Mouse (Mus musculus) forebrain, postnatal 0 days (tissue): ENCODE measurements around the gene Sec24b. TPM values are rescaled to one million over a fixed set of nuclear protein-coding genes. Genes with fewer than 3 reads are reported as not detected.

ENCODE experiments used
- ATAC-seq: fragments of 200-750 bp; cut with Nextera tagmentation; 2 replicates; pipeline ENCODE4 v1.8.0; 2017; ENCODE audit warnings: mild to moderate bottlenecking, moderate library complexity
- DNase-seq: peaks from one replicate; pipeline ENCODE4 v3.0.0-alpha.2; 2015
- H3K27ac ChIP-seq: fragments of 300-500 bp; sonication (generic); 2 replicates; pipeline ENCODE4 v1.5.1; 2014; ENCODE audit warnings: low read depth, mild to moderate bottlenecking, antibody characterized with exemption, low read length, moderate library complexity, mixed read lengths
- H3K27me3 ChIP-seq: fragments of 300-500 bp; sonication (generic); 2 replicates; pipeline ENCODE4 v1.6.1; 2014; ENCODE audit warnings: mild to moderate bottlenecking, low read length, mixed read lengths; ENCODE audit not compliant: insufficient read depth
- H3K36me3 ChIP-seq: fragments of 300-500 bp; sonication (generic); 2 replicates; pipeline ENCODE4 v1.6.1; 2014; ENCODE audit warnings: mild to moderate bottlenecking, moderate library complexity; ENCODE audit not compliant: insufficient read depth
- H3K4me1 ChIP-seq: fragments of 300-500 bp; sonication (generic); 2 replicates; pipeline ENCODE4 v1.6.1; 2014; ENCODE audit warnings: antibody characterized with exemption; ENCODE audit not compliant: insufficient read depth
- H3K4me2 ChIP-seq: fragments of 300-500 bp; sonication (generic); 2 replicates; pipeline ENCODE4 v1.6.1; 2014; ENCODE audit warnings: low read depth, mild to moderate bottlenecking, moderate library complexity
- H3K4me3 ChIP-seq: fragments of 300-500 bp; sonication (generic); 2 replicates; pipeline ENCODE4 v1.5.1; 2014; ENCODE audit warnings: low read depth, low read length, mixed read lengths
- H3K9ac ChIP-seq: fragments of 300-500 bp; sonication (generic); 2 replicates; pipeline ENCODE4 v1.6.1; 2014; ENCODE audit warnings: mild to moderate bottlenecking
- H3K9me3 ChIP-seq: fragments of 300-500 bp; sonication (generic); 2 replicates; pipeline ENCODE4 v1.6.1; 2016; ENCODE audit warnings: low read length
- CTCF ChIP-seq: sonication (generic); IDR thresholded peaks from 2 replicates; pipeline ENCODE4 v1.5.1; 2016; ENCODE audit warnings: antibody characterized with exemption, control low read depth, low read depth
- WGBS: fragments of 180-500 bp; shearing (Covaris S2); extraction: QIAGEN DNeasy Blood & Tissue Kit; methylation state at CpG from one replicate; pipeline ENCODE4 v1.1.7; 2014; 5-methylcytosine and 5-hydroxymethylcytosine counted together
- polyA plus RNA-seq: library from polyadenylated mRNA; unstranded; fragments of >200 nt; fragmentation: Nextera tagmentation; extraction: Ambion mirVana; gene quantifications from 2 replicates; pipeline ENCODE4 v1.2.1, GENCODE M21; 2015
- total RNA-seq: library from RNA; depleted of rRNA; stranded (reverse); fragments of >200 nt; gene quantifications from 2 replicates; pipeline ENCODE4 v1.2.3, GENCODE M21; 2014

The Sec24b gene
- total and polyA plus RNA-seq, 2 experiments from 2014 or later = 24.3 to 34.0 TPM

- no peak for TF ChIP-seq CTCF
- Histone ChIP-seq H3K9ac (no peak overlapping the region), H3K27me3 (no peaks in the 10 kb centered on the region), H3K4me3 (no peak overlapping the region), H3K4me1 (peaks cover 7% of the 10 kb centered on the region), H3K36me3 (no peaks in the 10 kb centered on the region), H3K9me3 (no peaks in the 10 kb centered on the region), H3K27ac (no peak overlapping the region), H3K4me2 (no peak overlapping the region)
- ATAC-seq (no peak), DNase-seq (no peak)
- WGBS = 87% methylated on average over 15 of the region's 15 CpGs
These were observed 5.7 kb downstream of the Sec24b start for GRCm38 (mm10) chr3:130055416-130056385.

GRCm38 (mm10) chr3:130054587-130054986, 6.8 kb downstream of the Sec24b start:
- Histone ChIP-seq H3K9ac (no peak overlapping the region), H3K27ac (no peak overlapping the region), H3K4me2 (no peak overlapping the region), H3K9me3 (no peaks in the 10 kb centered on the region), H3K36me3 (no peaks in the 10 kb centered on the region), H3K4me1 (peaks cover 7% of the 10 kb centered on the region), H3K4me3 (no peak overlapping the region), H3K27me3 (no peaks in the 10 kb centered on the region)
- no peak for TF ChIP-seq CTCF
- no peak for DNase-seq
- 76% methylated on average over 6 of the region's 6 CpGs for WGBS
- no peak for ATAC-seq

GRCm38 (mm10) chr3:130053340-130054066, 7.8 kb downstream of the Sec24b start:
- Histone ChIP-seq H3K4me1 (no peaks in the 10 kb centered on the region), H3K4me3 (no peak overlapping the region), H3K27me3 (no peaks in the 10 kb centered on the region), H3K9ac (no peak overlapping the region), H3K4me2 (no peak overlapping the region), H3K27ac (no peak overlapping the region), H3K36me3 (no peaks in the 10 kb centered on the region), H3K9me3 (no peaks in the 10 kb centered on the region)
- WGBS = 78% methylated on average over 10 of the region's 10 CpGs
- ATAC-seq = no peak
- no peak for DNase-seq
- no peak for TF ChIP-seq CTCF

GRCm38 (mm10) chr3:130052541-130053298, 8.6 kb downstream of the Sec24b start:
- H3K4me1 ChIP-seq = no peaks in the 10 kb centered on the region
- DNase-seq = no peak
- TF ChIP-seq CTCF = no peak
- no peaks in the 10 kb centered on the region for H3K27me3 ChIP-seq
- no peak overlapping the region for H3K4me2 ChIP-seq
- no peaks in the 10 kb centered on the region for H3K9me3 ChIP-seq
- no peak overlapping the region for H3K27ac ChIP-seq
- H3K36me3 ChIP-seq = no peaks in the 10 kb centered on the region
- WGBS = 73% methylated on average over 6 of the region's 6 CpGs
- ATAC-seq = no peak
- H3K4me3 ChIP-seq = no peak overlapping the region
- H3K9ac ChIP-seq = no peak overlapping the region

GRCm38 (mm10) chr3:130052116-130052515, 9.2 kb downstream of the Sec24b start:
- Histone ChIP-seq H3K4me2 (no peak overlapping the region), H3K9me3 (no peaks in the 10 kb centered on the region), H3K36me3 (no peaks in the 10 kb centered on the region), H3K27ac (no peak overlapping the region), H3K27me3 (no peaks in the 10 kb centered on the region), H3K9ac (no peak overlapping the region), H3K4me3 (no peak overlapping the region), H3K4me1 (no peaks in the 10 kb centered on the region)
- DNase-seq (no peak), ATAC-seq (no peak)
- TF ChIP-seq CTCF = no peak
- 89% methylated on average over 8 of the region's 8 CpGs for WGBS

GRCm38 (mm10) chr3:130040711-130041110, 20.6 kb downstream of the Sec24b start:
- no peak for TF ChIP-seq CTCF
- DNase-seq = no peak
- H3K27me3 ChIP-seq = no peaks in the 10 kb centered on the region
- no peak overlapping the region for H3K4me3 ChIP-seq
- H3K4me1 ChIP-seq = no peaks in the 10 kb centered on the region
- no peak overlapping the region for H3K9ac ChIP-seq
- no peak overlapping the region for H3K4me2 ChIP-seq
- peaks cover 10% of the 10 kb centered on the region for H3K36me3 ChIP-seq
- no peak overlapping the region for H3K27ac ChIP-seq
- no peaks in the 10 kb centered on the region for H3K9me3 ChIP-seq
- ATAC-seq = no peak
- 98% methylated on average over 5 of the region's 5 CpGs for WGBS
